Mouse (Mus musculus): ENCODE measurements around the gene Abca13.

- TF ChIP-seq CTCF (IDR thresholded peaks at IDR 0.05; ENCODE audit: control insufficient read depth, insufficient read depth, insufficient replicate concordance, low read depth, low read length) (no peak), POLR2A (IDR thresholded peaks at IDR 0.05; ENCODE audit: control insufficient read depth, low read depth, low read length) (no peak)
Measured at GRCm38 (mm10) chr11:9574894-9575293, 383.2 kb downstream of the Abca13 start.

All from testis, adult 2 months (tissue).